Mouse (Mus musculus): ENCODE results near the gene Spdye4b. TPM values are rescaled to one million over a fixed set of nuclear protein-coding genes. Genes with fewer than 3 reads are reported as not detected.

The Spdye4b gene
- total RNA-seq, 2 experiments from 2014 or later, result not detected

DNA sequence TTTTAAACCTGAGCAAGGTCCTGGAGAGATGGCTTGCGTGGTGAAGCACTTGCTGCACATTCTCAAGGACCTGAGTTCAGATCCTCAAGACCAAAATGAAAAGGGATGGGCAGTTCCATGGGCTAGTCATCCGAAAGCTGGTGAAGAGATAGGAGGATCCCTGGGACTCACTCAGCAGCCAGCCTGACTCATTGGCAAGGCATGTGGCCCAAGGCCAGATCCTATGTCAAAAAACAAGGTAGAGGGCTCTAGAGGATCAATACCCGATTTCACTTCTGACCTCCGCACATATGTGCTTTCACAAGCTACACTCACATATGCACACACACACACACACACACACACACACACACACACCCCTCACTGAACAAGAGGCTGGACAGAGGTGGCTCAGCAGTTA lies 15.7 kb downstream of the Spdye4b start:
- no peak for DNase-seq (ENCODE audit: low spot score)
- intact Hi-C loops (cut with DNase I), result no loop called here

DNA sequence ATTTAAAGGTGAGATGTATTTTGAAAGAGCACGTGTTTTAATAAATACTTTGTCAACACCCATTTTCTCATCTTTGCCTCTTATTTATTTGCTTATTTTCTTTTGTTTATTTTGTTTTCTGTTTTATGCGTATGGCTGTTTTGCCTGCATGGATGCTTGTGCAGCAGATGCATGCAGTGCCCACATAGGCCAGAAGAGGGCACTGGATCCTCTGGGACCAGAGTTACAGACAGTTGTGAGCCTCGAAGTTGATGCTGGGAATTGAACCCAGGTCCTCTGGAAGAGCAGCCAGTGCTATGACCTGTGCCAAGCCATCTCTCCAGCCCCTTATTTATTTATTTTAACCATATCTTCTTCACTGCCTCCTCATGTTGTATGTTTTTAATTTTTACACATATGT lies 24.2 kb downstream of the Spdye4b start:
- intact Hi-C loops (cut with DNase I), result no loop called here
- DNase-seq (ENCODE audit: low spot score), result no peak

DNA sequence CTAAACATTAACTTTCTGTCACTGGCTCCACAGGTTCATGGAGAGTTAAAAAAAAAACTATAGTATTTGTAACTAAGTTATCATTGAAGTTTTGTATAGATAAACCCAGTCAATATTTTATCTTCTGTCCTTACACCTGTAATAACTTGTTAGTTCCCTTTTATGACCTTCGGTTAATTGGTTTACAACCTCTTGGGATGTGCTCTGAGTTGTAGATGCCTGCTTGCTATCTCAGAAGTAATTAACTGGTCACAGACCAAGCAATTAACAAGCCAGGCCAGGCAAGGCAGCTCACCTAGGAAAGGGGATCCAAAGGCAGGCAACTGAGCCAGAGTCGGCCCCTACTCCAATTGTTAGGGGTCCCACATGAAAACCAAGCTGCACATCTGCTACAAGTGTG lies 33.0 kb downstream of the Spdye4b start:
- DNase-seq (ENCODE audit: low spot score), result no peak
- intact Hi-C loops (cut with DNase I), result no loop called here

DNA sequence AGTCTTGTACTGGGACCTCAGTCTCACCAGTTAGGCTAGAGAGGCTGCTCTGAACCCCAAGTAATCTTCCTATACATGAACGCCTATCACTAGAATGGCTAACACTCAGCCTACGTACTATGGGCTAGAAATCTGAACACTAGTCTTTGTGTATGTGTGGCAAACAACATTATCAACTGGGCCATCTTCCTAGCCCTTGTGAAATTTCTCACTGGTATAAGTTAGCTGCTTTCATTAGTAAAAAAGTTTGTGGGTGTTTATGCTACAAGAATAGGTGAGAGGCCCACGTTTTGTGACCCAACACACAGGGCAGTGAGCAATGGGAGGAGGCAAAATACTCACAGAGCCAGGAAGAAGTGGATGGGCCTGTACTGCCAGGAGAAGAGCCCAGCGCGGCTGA lies 40.2 kb downstream of the Spdye4b start:
- intact Hi-C loops (cut with DNase I), result no loop called here

DNA sequence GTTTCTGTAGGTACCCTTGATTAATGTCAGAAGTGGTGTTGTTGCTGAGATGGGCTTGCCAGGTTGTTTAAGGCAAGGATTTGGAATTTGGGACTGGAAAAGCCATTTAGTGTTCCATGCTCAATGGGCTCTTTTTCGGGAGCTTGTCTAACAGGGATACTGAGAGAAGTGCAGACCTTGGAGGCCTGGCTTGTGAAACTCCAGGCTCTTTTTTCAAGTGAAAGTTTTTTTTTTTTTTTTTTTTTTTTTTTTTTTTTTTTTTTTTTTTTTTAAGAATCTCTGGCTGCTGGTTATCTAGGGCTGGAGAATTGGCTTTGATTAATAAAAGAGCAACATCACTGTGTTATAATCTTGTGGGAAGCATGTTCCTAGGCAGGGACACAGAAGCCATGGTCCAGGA lies 41.5 kb downstream of the Spdye4b start:
- intact Hi-C loops (cut with DNase I), result no loop called here
- no peak for DNase-seq (ENCODE audit: low spot score)

More for the DNA sequence above, 40.2 kb downstream of the Spdye4b start:
- DNase-seq (ENCODE audit: low spot score), result no peak

DNA sequence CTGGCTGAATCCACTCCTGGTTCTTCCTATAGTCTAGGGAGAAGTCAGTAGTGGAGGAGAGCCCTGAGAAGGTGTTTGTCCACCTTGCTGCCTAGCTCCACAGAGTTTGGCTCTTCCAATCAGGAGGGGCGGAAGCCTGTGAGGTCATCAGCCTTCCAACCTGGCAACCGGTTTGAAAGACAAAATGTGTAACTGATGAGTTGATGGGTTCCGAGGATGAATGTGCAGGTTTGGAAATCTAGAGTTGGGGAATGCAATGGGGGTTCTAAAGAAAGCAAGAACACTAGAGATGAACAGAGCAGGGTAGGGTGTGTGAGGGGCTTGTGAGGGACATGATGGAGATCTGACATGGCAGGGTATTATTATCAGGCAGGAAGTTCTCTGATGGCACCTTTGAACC lies 46.0 kb downstream of the Spdye4b start, which contains the start of gene Spdye4a:
Gene Spdye4a, minus strand, starts transcription at position 101 of the 400 bp plus-strand sequence.
- DNase-seq (ENCODE audit: low spot score), result no peak
- intact Hi-C loops (cut with DNase I), result no loop called here

DNA sequence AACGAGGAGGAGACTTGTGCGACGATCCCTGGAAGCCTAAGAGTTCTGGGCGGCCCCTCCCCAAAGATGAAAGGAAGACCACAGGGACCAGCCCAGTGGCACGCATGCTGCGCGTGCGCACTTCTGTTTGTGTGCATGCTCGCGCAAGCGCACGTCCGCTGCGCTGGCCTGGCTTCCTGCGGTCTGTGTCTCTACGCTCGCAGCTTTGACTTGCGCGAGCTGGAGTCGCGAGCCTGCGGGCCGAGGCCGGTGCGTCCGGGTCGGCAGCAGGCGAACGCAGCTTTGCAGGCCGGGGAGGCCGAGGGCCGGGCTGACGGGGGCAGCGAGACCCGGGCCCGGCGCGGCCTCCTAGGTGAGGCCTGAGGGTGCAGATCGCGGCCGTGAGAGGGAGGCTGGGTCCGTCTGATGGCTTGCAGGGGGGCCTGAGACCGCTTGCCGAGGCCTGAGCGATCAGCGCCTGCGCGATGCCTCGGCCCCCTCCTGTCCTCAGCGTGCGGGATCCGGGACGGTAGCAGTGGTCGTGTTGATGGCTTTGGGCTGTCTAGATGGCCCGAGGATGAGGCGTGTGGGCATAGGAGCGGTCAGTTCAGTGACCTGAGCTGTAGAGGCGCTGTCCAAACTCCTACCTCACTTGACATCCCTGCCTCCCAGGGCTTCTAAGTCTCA lies 54.3 kb downstream of the Spdye4b start, which contains the start of gene Zfp12:
Gene Zfp12, plus strand, starts transcription at position 136 of the 666 bp plus-strand sequence.
- intact Hi-C loops (cut with DNase I), result loop anchor here (1.0 kb wide), 1 partner anchor 55 kb away; the partner anchor contains the start of gene Rbak
- peak; percentile 92 for DNase-seq (ENCODE audit: low spot score)

DNA sequence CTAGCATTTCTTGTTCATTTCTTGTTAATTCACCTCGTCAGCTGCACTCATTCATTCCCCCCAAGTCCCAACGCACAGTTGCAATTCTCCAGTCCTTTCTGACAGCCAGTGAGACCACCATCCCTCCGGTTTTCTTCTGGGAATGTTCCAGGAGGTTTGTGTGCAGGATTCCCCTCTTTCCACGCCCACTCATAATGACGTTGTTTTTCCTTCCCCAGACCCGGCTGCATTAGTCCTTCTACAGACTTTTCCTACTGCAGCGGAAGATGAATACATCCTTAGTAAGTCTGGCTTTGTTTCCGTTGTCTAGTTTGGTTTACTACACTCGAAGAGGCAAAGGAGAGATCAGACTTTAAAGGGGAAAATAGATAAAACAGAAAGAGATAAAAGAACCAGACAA lies 55.2 kb downstream of the Spdye4b start:
- intact Hi-C loops (cut with DNase I), result no loop called here
- DNase-seq (ENCODE audit: low spot score), result no peak

DNA sequence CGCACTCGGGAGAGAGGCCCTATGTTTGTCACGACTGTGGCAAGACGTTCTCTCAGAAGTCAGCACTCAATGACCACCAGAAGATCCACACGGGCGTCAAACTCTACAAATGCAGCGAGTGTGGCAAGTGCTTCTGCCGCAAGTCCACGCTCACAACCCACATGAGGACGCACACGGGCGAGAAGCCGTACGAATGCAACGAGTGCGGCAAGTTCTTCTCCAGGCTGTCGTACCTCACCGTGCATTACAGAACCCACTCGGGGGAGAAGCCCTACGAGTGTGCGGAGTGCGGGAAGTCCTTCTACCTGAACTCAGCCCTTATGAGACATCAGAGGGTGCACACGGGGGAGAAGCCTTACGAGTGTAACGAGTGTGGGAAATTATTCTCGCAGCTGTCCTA lies 64.1 kb downstream of the Spdye4b start:
- no peak for DNase-seq (ENCODE audit: low spot score)
- intact Hi-C loops (cut with DNase I), result no loop called here

DNA sequence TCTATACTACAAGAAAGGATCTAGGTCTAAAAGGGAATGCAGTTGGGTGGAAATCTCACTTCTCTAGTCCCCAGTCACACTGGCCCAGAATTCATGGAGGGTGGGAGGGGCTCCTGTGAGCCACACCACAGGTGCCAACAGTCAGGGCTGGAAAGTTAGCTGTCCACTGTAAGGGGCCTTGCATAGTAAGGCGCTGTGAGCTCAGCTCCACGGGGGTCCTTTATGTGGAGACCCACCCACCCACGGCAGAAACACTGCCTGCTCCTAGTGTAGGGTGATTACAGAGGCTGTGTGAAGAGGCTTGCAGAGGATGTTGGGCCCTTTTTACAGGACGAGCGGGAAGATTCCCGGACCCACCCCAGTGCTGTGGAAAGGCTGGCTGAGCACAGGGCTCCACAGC lies 71.2 kb downstream of the Spdye4b start:
- intact Hi-C loops (cut with DNase I), result no loop called here
- DNase-seq (ENCODE audit: low spot score), result no peak

DNA sequence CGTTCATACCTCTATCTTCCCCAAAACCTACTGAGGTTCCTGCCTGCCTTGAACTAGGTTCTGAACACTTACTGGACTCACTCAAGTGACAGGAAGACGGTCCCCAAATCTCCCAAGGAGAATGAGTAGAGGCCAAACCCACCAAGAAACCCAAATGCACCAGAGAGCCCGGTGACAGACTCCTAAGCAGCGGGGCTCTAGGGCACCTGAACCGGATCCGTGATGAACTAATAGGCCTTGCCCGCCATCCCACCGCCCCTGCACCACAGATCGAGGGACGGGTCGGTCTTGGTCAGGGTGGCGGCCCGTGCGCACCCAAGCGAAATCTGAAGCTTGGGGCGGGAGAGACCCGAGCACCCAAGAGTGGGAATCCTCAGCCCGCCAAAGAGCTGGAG lies 72.0 kb downstream of the Spdye4b start:
- DNase-seq (ENCODE audit: low spot score), result no peak
- intact Hi-C loops (cut with DNase I), result no loop called here

DNA sequence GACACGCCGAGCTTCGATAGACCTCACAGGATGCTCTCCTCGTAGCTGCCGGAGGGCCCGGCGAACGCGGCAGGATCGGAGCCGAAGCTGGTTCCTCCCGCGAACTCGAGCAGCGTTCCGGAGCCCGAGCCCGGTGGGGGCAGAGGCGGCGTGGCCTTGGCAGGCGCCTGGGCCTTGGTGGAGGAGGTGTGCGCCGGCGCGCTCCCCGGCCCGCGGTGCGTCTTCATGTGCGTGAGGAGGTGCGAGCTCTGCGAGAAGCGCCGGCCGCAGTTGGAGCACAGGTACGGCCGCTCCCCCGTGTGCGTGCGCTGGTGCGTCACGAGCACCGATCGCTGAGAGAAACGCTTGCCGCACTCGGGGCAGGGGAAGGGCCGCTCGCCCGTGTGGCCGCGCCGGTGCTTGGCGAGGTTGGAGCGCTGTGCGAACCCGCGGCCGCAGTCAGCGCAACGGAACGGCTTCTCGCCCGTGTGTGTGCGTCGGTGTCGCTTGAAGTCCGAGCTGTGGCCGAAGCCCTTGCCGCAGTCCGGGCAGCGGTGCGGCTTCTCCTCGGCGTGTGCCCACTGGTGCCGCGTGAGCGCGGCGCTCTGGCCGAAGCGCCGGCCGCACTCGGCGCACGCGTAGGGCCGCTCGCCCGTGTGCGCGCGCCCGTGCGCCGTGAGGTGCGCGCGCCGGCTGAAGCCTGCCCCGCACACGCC lies 72.5 kb downstream of the Spdye4b start:
- intact Hi-C loops (cut with DNase I), result no loop called here
- DNase-seq (ENCODE audit: low spot score), result no peak

DNA sequence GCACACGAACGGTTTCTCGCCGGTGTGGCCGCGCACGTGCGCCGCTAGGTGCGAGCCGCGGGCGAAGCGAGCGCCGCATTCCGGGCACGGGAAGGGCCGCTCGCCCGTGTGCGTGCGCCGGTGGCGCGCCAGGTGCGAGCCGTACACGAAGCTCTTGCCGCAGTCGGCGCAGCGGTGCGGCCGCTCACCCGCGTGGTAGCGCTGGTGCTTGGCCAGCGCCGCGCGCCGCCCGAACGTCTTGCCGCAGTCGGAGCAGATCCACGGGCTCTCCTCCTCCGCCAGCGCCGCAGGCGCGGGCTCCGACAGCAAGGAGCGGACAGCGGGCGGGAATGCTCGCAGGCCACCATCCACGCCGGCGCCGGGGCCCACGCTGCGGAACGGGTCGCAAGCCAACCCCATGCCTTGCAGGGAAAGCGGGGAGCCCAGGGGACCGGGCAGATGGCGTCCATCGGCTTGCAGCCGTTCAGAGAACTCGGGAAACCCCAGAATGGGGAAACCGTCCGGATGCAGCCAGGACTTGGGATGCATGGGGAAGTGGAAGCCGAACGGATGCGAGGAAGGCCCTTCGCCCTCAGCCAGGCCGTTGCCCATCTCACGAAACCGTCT lies 73.2 kb downstream of the Spdye4b start:
- intact Hi-C loops (cut with DNase I), result no loop called here
- no peak for DNase-seq (ENCODE audit: low spot score)

Small RNA genes lying within 50 kb of the gene (microRNA-seq; reads per million reads assigned to microRNA genes)
- not detected for gene Gm44405

Other genes with a start within 250 kb of the Spdye4b start
- 10 to 100 TPM; 36.6 to 42.8 TPM for gene Fscn1, start 220.7 kb upstream of the Spdye4b start, total RNA-seq (2021)
- gene Rnf216, start 68.0 kb upstream of the Spdye4b start, total RNA-seq (2021), result 10 to 100 TPM; 22.8 to 26.2 TPM
- not detected for gene Olfr718-ps1, start 33.4 kb upstream of the Spdye4b start, total RNA-seq (2021)
- gene Rbak, start 242 bp upstream of the Spdye4b start, total RNA-seq (2021), result 1 to 10 TPM; 3.9 to 5.4 TPM
- gene Spdye4a, start 45.9 kb downstream of the Spdye4b start, total RNA-seq (2021), result not detected
- 10 to 100 TPM in 1 of 2 experiments, 1 to 10 TPM in 1; 9.5 to 11.0 TPM for gene Zfp12, start 54.1 kb downstream of the Spdye4b start, total RNA-seq (2021)
- 1 to 10 TPM; 4.8 to 5.7 TPM for gene Zfp316, start 89.0 kb downstream of the Spdye4b start, total RNA-seq (2021)
- under 1 TPM in 1 of 2 experiments, not detected in 1; 0.25 TPM for gene Zfp853, start 112.6 kb downstream of the Spdye4b start, total RNA-seq (2021)
- 10 to 100 TPM; 14.1 to 17.2 TPM for gene E130309D02Rik, start 134.3 kb downstream of the Spdye4b start, total RNA-seq (2021)
- 10 to 100 TPM; 26.4 to 29.8 TPM for gene Zdhhc4, start 148.2 kb downstream of the Spdye4b start, total RNA-seq (2021)
- gene Grid2ip, start 176.3 kb downstream of the Spdye4b start, total RNA-seq (2021), result not detected
- gene Kdelr2, start 222.8 kb downstream of the Spdye4b start, total RNA-seq (2021), result 10 to 100 TPM; 55.6 to 58.0 TPM

All from heart, postnatal 25 days (tissue).